Mouse (Mus musculus): ENCODE results near the gene Crlf1. TPM values are rescaled to one million over a fixed set of nuclear protein-coding genes. Genes with fewer than 3 reads are reported as not detected.

Crlf1 gene
- polyA plus RNA-seq (2012), result 0.63 and 1.7 TPM in 2 replicates

GRCm38 (mm10) chr8:70492664-70493640 is at the start of gene Crlf1:
TSS of gene Crlf1 (plus strand) at chr8:70493158.
- no peak within 1 kb of the TSS for H3K4me3 ChIP-seq (replicated peaks)
- TF ChIP-seq GATA1 (IDR thresholded peaks at IDR 0.05; ENCODE audit: low read length), result no peak
- no peak for TF ChIP-seq TAL1 (IDR thresholded peaks at IDR 0.05; ENCODE audit: low read length)
- peaks cover 49% of the 10 kb centered on the region for H3K9me3 ChIP-seq (ENCODE audit: control insufficient read depth, low read length)
- no peaks in the 10 kb centered on the region for H3K36me3 ChIP-seq (ENCODE audit: control insufficient read depth)
- peaks cover 21% of the 10 kb centered on the region for H3K4me1 ChIP-seq (ENCODE audit: control insufficient read depth)
- H3K27me3 ChIP-seq (ENCODE audit: control insufficient read depth), result peaks cover 100% of the 10 kb centered on the region

GRCm38 (mm10) chr8:70443326-70443725 is 49.6 kb upstream of the Crlf1 start:
- TF ChIP-seq GATA1 (IDR thresholded peaks at IDR 0.05; ENCODE audit: low read length), result no peak
- no peak for TF ChIP-seq TAL1 (IDR thresholded peaks at IDR 0.05; ENCODE audit: low read length)
- peaks cover 69% of the 10 kb centered on the region for H3K4me1 ChIP-seq (ENCODE audit: control insufficient read depth)
- peaks cover 12% of the 10 kb centered on the region for H3K27me3 ChIP-seq (ENCODE audit: control insufficient read depth)
- H3K4me3 ChIP-seq (replicated peaks), result peak overlapping the region; percentile 29
- no peaks in the 10 kb centered on the region for H3K9me3 ChIP-seq (ENCODE audit: control insufficient read depth, low read length)
- no peaks in the 10 kb centered on the region; the same call in 1 of the 2 replicates for H3K36me3 ChIP-seq (ENCODE audit: control insufficient read depth)

DNA sequence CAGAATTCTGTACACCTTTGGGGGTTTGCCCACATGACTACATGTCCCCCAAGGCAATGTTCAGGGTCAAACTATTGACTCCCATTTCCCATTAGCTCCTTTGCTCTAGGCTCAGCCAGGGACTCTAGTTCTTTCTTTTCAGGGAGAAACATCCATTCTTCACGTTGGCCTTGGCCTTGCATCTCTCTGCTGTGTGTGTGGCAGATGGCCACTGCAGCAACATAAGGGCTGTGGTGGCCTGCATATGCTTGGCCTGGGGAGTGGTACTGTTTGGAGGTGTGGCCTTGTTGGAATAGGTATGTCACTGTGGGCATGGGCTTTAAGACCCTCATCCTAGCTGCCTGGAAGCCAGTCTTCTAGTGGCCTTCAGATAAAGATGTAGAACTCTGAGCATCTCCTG is 47.0 kb upstream of the Crlf1 start:
- H3K27me3 ChIP-seq (ENCODE audit: control insufficient read depth), result peaks cover 12% of the 10 kb centered on the region

DNA sequence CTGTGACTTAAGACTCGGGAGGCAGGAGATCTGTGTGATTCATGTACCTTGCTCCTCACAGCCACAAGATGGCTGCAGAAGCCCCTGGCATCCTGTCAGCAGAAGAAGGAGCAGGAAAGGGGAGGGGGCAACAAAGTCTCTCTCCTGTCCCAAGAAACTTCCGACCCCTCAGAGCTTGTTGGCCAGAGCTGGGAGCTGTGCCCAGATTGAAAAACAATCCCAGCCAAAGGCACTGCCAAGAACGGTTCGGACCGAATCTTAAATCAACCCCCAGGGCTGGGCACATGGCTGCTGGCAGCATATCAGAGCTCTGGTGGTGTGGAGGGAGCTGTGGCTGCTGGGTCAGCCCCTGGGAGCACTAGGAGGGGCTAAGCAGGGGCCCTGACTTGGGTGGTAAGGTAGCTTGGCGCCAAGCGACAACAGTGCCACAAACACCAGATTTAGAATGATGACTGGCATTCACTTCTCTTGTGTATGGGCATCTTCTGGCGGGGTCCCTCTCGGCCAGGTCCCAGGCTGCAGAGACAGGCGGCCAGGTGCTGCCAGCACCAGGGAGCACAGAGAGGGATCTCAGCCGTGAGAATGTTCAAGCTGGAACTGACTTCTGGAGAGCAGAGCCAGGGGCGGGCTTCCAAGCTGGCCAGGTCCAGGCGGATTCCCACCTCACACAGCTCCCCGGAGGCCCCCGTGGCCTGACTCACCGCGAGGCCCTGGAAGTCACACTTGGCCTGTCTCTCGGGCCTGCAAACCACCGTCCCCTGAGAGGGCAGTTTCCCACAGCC is 45.1 kb upstream of the Crlf1 start:
- peaks cover 51% of the 10 kb centered on the region for H3K4me1 ChIP-seq (ENCODE audit: control insufficient read depth)

More for the DNA sequence above, 47.0 kb upstream of the Crlf1 start:
- Histone ChIP-seq H3K4me1 (ENCODE audit: control insufficient read depth) (peaks cover 61% of the 10 kb centered on the region), H3K9me3 (ENCODE audit: control insufficient read depth, low read length) (no peaks in the 10 kb centered on the region), H3K36me3 (ENCODE audit: control insufficient read depth) (peaks cover 17% of the 10 kb centered on the region), H3K4me3 (replicated peaks) (no peak overlapping the region)
- no peak for TF ChIP-seq TAL1 (IDR thresholded peaks at IDR 0.05; ENCODE audit: low read length)
- TF ChIP-seq GATA1 (IDR thresholded peaks at IDR 0.05; ENCODE audit: low read length), result no peak

GRCm38 (mm10) chr8:70452196-70452966 is 40.6 kb upstream of the Crlf1 start:
- H3K4me3 ChIP-seq (replicated peaks), result no peak overlapping the region
- TF ChIP-seq GATA1 (IDR thresholded peaks at IDR 0.05; ENCODE audit: low read length) (no peak), TAL1 (IDR thresholded peaks at IDR 0.05; ENCODE audit: low read length) (no peak)
- peaks cover 39% of the 10 kb centered on the region for H3K36me3 ChIP-seq (ENCODE audit: control insufficient read depth)

More for the DNA sequence above, 45.1 kb upstream of the Crlf1 start:
- H3K27me3 ChIP-seq (ENCODE audit: control insufficient read depth), result peaks cover 17% of the 10 kb centered on the region
- H3K36me3 ChIP-seq (ENCODE audit: control insufficient read depth), result peaks cover 35% of the 10 kb centered on the region
- H3K4me3 ChIP-seq (replicated peaks), result no peak overlapping the region
- no peak for TF ChIP-seq TAL1 (IDR thresholded peaks at IDR 0.05; ENCODE audit: low read length)
- TF ChIP-seq GATA1 (IDR thresholded peaks at IDR 0.05; ENCODE audit: low read length), result no peak
- peaks cover 7% of the 10 kb centered on the region for H3K9me3 ChIP-seq (ENCODE audit: control insufficient read depth, low read length)

GRCm38 (mm10) chr8:70453852-70454251 is 39.1 kb upstream of the Crlf1 start:
- Histone ChIP-seq H3K27me3 (ENCODE audit: control insufficient read depth) (peaks cover 6% of the 10 kb centered on the region; the same call in 1 of the 2 replicates), H3K9me3 (ENCODE audit: control insufficient read depth, low read length) (peaks cover 7% of the 10 kb centered on the region), H3K4me3 (replicated peaks) (no peak overlapping the region), H3K4me1 (ENCODE audit: control insufficient read depth) (peaks cover 49% of the 10 kb centered on the region), H3K36me3 (ENCODE audit: control insufficient read depth) (peaks cover 43% of the 10 kb centered on the region)
- TF ChIP-seq TAL1 (IDR thresholded peaks at IDR 0.05; ENCODE audit: low read length) (no peak), GATA1 (IDR thresholded peaks at IDR 0.05; ENCODE audit: low read length) (no peak)

More at GRCm38 (mm10) chr8:70452196-70452966, 40.6 kb upstream of the Crlf1 start:
- peaks cover 45% of the 10 kb centered on the region for H3K4me1 ChIP-seq (ENCODE audit: control insufficient read depth)
- H3K27me3 ChIP-seq (ENCODE audit: control insufficient read depth), result peaks cover 9% of the 10 kb centered on the region; the same call in 1 of the 2 replicates
- peaks cover 7% of the 10 kb centered on the region for H3K9me3 ChIP-seq (ENCODE audit: control insufficient read depth, low read length)

- Histone ChIP-seq H3K27me3 (ENCODE audit: control insufficient read depth) (peaks cover 4% of the 10 kb centered on the region; the same call in 1 of the 2 replicates), H3K4me1 (ENCODE audit: control insufficient read depth) (peaks cover 41% of the 10 kb centered on the region), H3K4me3 (replicated peaks) (no peak overlapping the region), H3K9me3 (ENCODE audit: control insufficient read depth, low read length) (peaks cover 13% of the 10 kb centered on the region), H3K36me3 (ENCODE audit: control insufficient read depth) (peaks cover 32% of the 10 kb centered on the region)
- TF ChIP-seq GATA1 (IDR thresholded peaks at IDR 0.05; ENCODE audit: low read length) (no peak), TAL1 (IDR thresholded peaks at IDR 0.05; ENCODE audit: low read length) (no peak)
Observed at GRCm38 (mm10) chr8:70456996-70457395, 36.0 kb upstream of the Crlf1 start.

GRCm38 (mm10) chr8:70457882-70458281 is 35.1 kb upstream of the Crlf1 start:
- peaks cover 8% of the 10 kb centered on the region for H3K9me3 ChIP-seq (ENCODE audit: control insufficient read depth, low read length)
- no peak overlapping the region for H3K4me3 ChIP-seq (replicated peaks)
- TF ChIP-seq GATA1 (IDR thresholded peaks at IDR 0.05; ENCODE audit: low read length) (no peak), TAL1 (IDR thresholded peaks at IDR 0.05; ENCODE audit: low read length) (no peak)
- no peaks in the 10 kb centered on the region; the same call in 1 of the 2 replicates for H3K27me3 ChIP-seq (ENCODE audit: control insufficient read depth)
- peaks cover 38% of the 10 kb centered on the region for H3K4me1 ChIP-seq (ENCODE audit: control insufficient read depth)
- peaks cover 24% of the 10 kb centered on the region for H3K36me3 ChIP-seq (ENCODE audit: control insufficient read depth)

All from erythroblast, embryonic 14.5 days (primary cell).